Mouse (Mus musculus): ENCODE data around the gene Adap1. TPM values are rescaled to one million over a fixed set of nuclear protein-coding genes. Genes with fewer than 3 reads are reported as not detected.
A peak's percentile ranks its signal among the peaks of the same experiment; 100 is the strongest.

The Adap1 gene
- polyA plus RNA-seq, 1 experiment from 2014 or later, result 57.5 TPM

MicroRNAs within 50 kb of the gene (microRNA counts, 519-probe panel; counts per million panel counts)
- microRNA mmu-miR-339-3p (602 counts per million, percentile 2 among the panel's probes with 10 or more counts), microRNA mmu-miR-339-5p (703 counts per million, percentile 3 among the panel's probes with 10 or more counts)

Small RNAs within 50 kb of the gene (microRNA-seq; reads per million reads assigned to microRNA genes)
- 349 reads per million, percentile 66 among the genes with 10 or more reads in this experiment for gene Mir339

Other genes starting within 250 kb of the Adap1 start
- gene Prkar1b, start 175.6 kb downstream of the Adap1 start, polyA plus RNA-seq (2015; fragmentation: Nextera tagmentation; extraction: Ambion mirVana), result 332 and 333 TPM in 2 replicates
- 2.6 and 5.1 TPM in 2 replicates for gene Dnaaf5, start 175.4 kb downstream of the Adap1 start, polyA plus RNA-seq (2015; fragmentation: Nextera tagmentation; extraction: Ambion mirVana)
- gene Sun1, start 125.0 kb downstream of the Adap1 start, polyA plus RNA-seq (2015; fragmentation: Nextera tagmentation; extraction: Ambion mirVana), result 40.9 and 44.7 TPM in 2 replicates
- 124 and 125 TPM in 2 replicates for gene Get4, start 73.3 kb downstream of the Adap1 start, polyA plus RNA-seq (2015; fragmentation: Nextera tagmentation; extraction: Ambion mirVana)
- 95.1 and 98.6 TPM in 2 replicates for gene Cox19, start 25.8 kb upstream of the Adap1 start, polyA plus RNA-seq (2015; fragmentation: Nextera tagmentation; extraction: Ambion mirVana)
- gene Cyp2w1, start 27.0 kb upstream of the Adap1 start, polyA plus RNA-seq (2015; fragmentation: Nextera tagmentation; extraction: Ambion mirVana), result not detected in 2 replicates
- gene Gpr146, start 52.1 kb upstream of the Adap1 start, polyA plus RNA-seq (2015; fragmentation: Nextera tagmentation; extraction: Ambion mirVana), result 3.1 and 4.0 TPM in 2 replicates
- 0.26 and 0.64 TPM in 2 replicates for gene C130050O18Rik, start 79.7 kb upstream of the Adap1 start, polyA plus RNA-seq (2015; fragmentation: Nextera tagmentation; extraction: Ambion mirVana)
- gene Gper1, start 97.5 kb upstream of the Adap1 start, polyA plus RNA-seq (2015; fragmentation: Nextera tagmentation; extraction: Ambion mirVana), result 7.8 and 9.4 TPM in 2 replicates
- gene 3110082I17Rik, start 134.9 kb upstream of the Adap1 start, polyA plus RNA-seq (2015; fragmentation: Nextera tagmentation; extraction: Ambion mirVana), result 18.4 and 20.3 TPM in 2 replicates
- 24.5 and 29.3 TPM in 2 replicates for gene Zfand2a, start 158.9 kb upstream of the Adap1 start, polyA plus RNA-seq (2015; fragmentation: Nextera tagmentation; extraction: Ambion mirVana)
- gene Uncx, start 217.9 kb upstream of the Adap1 start, polyA plus RNA-seq (2015; fragmentation: Nextera tagmentation; extraction: Ambion mirVana), result 24.9 and 26.7 TPM in 2 replicates